Mouse (Mus musculus): ENCODE measurements around the gene Cipc.

The Cipc gene

DNA sequence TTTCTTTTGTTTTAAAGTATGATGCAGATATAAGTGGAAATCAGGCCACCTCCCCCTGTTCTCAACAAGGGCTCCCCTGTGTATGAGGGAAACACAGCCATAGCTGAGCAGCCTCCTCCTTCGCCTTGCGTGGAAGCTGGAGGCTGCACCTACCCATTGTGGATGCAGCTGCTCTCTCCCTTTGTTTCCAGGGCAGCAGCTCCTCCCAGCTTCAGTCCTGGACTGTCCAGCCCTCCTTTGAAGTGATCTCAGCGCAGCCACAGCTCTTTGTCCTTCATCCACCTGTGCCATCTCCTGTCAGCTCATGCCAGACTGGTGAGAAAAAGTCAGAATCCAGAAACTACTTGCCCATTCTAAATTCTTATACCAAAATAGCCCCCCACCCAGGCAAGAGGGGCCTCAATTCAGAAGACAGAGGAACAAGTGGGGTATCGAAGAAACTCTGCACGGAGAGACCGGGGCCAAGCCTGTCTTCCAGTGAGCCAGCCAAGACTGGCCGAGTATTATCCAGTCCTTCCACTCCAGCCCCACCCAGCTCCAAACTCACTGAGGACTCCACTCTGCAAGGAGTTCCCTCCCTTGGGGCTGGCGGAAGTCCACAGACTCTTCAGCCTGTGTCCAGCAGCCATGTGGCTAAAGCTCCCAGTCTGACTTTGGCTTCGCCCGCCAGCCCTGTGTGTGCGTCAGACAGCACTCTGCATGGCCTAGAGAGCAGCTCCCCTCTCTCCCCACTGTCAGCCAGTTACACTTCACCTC is 14.9 kb downstream of the Cipc start:
- DNase-seq, result peak; percentile 73

DNA sequence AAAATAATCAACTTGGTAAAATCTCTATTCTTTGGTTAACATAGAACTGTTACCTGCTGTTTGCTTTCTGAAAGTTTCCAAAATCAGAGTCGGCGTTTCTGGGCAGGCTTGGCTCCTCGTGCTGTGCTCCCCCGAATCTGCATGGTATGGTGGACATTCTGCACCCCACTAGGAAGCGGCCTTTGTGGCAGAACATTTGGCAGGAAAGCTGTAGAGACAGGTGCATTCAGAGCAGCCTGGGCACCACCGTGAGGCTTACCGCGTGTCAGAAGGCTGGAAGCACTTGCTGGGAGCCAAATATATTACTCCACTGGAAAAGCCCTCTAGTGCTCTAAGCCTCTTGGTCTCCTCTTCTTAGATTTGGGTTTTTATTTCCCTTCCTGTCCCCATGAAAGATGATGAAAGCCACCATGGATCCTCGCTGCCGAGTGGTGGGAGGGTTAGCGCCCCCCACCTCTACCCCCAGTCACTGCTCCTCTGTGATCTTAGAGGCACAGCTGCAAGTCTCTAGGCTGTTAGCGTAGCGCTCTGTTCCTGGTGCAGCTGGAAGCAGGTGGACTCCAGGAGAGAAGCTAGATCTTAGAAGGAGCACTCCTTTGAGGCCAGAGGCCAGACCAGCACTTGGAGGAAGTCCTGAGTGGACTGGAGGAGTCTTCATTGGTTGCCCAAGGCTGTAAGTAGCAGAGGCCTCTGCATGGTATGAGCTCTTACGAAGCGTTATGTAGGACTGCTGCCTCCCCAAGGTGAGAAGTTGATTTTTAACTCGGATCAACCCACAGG is 17.6 kb downstream of the Cipc start:
- peak; percentile 34 for DNase-seq

DNA sequence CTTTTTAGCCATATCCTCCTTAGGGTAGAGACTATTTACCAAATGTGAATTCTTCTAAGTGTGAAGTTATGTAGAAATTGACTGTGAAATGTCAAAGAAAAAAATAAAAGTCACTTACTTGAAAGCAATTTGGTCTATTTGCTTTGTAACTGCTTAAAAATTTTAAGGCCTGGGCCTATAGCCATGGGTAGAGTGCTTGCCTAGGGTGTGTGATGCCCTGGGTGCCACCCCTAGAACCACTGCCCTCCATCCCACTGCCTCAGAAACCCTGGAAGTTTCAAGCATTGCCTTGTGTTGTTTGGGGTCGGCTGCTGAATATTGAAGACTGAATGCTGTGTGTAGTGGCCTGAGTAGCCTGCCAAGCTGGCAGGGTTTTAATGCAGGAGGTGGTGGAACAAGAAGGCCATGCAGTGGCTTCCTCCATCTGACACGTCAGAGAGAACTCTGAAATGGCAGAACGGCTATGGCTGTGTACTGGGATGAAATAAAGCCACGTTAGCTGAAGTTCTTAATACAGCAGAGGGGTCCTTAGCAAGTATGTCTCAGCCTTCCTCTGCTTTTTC is 18.5 kb downstream of the Cipc start:
- no peak for DNase-seq

DNA sequence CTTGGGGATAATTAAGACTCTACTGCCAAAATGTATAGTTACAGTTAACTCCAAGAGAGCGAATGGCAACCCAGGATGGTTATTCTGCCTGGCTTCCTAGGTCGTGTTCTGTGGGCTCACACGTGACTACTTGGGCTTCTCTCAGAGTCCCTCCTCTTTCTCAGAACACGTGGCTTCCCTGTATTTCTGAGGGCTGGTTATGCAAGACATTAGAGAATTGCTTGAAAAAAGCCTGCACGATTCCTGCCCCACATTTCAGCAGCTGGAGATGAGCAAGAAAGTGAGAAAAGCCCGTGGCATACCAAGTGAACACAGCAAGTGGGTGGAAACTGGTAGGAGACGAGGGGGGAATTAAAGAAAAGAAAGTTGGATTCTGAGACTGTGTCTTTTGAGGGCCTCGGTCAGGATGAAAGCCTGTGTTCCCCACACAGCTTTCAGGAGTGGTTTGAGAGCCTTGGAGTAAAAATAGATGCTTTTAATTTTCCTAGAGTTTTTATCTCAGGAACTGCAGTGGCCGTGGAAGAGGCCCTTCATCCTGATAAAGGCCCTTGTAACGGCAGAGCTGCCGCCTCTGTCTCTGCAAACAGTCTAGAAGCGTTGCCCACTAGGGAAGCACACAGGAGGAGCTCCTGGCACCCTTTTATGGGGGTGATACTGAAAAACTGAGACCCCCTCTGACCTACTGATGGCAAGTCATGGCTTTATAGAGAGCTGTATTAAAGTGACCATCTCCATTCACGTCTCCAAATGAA is 21.8 kb downstream of the Cipc start:
- DNase-seq, result peak; percentile 32

DNA sequence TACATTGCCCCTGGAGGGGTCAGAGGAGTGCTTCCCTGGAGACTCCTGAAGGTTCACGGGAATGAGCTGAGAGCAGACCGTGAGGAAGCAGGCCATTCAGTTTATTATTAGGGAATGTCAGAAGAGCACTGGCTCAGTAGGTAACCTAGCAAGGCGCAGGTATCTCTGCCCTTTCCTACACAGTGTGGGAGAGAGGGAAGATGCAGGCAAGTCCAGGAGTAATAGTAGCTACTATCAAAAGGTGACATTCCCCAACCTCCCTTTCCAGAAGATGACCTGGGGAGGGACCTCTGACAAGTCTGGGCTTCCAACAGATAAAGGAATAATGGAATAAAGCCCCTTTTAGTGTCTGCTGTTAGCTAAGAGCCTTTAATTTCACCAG is 22.4 kb downstream of the Cipc start:
- no peak for DNase-seq

DNA sequence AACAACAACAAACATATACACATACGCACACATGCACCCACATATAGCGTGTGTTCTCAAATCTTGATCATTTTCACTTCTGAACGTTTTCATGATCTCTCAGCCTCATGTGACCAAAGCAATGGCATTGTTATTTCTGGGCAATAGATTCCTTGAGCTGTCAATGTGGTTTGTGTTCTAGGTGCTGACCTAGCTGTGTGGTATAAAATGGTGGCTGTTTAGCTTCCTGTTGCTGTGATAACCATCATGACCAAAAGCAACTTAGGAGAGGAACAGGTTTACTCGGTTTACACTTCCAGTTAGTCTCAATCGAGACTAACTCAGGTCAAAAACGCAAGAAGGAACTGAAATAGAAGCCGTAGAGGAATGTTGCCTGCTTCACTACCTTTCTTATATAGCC is 24.2 kb downstream of the Cipc start:
- DNase-seq, result no peak

DNA sequence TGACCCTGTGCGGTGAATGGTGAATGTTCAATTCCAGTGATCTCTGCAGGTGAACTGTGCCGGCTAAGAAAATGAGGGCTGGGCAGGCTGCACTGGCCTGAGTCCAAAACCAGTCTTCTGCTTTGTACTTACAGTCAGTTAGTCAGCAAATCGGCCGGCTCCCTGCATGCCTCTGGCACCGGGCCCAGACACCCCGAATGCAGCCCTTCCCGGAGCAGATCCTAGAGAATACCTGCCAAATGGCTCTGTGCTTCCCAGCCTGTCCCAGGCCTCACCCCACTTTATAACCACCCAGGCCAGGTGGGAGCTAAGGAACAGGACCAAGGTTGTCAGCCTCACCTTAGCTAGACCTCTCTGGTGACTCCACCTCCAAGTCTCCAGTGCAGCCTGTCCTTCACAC is 26.4 kb downstream of the Cipc start:
- DNase-seq, result peak; percentile 72

DNA sequence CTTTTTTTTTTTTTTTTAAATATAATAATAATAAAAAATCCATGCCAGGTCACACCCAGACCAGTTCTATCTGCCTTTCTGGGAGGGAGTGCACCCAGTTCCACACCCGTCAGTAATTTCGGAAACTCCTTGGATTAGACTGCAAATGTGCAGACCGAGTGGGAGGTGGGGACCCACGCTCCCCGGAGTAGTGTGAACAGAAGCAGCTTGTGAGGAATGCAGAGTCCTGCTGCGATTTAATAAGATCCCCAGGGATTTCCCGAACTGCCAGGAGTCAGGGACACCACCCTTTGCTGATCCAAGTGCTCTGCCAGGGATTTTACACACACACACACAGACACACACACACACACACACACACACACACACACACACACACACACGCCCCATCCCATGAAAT is 26.9 kb downstream of the Cipc start:
- no peak for DNase-seq

DNA sequence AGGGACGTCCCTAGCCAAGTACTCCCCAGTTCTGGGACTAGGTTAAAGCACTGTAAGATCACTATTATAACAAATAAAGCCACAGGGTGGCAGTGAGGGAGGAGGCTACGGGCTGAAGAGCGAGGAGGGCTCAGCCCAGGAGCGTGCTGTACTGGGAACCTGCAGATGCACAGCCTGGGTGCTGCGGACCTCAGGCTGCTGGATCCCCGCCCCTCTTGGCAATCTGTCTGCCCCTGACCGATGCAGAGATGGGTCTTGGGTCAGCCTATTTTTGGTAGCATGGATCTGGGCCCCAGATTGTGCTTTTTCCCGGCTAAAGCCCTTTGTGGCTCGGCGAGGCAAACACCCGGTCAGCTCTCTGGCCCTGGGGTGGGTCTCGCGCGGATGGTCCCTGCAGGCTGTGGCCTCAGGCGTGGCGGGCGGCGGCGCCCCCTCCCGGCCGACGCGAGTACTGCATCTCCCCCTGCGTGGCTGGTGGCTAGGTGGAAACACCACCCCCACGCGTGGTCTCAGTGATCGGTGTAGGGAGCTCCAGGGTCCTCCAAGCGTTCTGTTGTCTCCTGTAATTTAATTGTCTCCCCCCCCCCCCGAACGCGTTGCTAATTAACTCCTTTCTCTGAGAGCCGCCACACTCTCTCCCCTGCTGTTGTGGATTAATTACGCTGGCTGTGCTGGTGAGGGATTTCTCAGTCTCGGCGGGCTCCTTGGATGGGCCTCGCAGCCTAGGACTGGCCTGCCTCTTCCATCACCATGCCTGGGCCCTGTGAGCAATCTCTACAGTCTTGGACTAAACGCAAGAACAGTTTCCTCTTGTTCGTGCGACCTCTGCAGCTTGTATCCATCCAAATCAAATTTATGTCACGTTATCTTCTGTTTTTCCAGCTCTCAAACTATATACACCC is 27.8 kb downstream of the Cipc start:
- peak; percentile 84 for DNase-seq

DNA sequence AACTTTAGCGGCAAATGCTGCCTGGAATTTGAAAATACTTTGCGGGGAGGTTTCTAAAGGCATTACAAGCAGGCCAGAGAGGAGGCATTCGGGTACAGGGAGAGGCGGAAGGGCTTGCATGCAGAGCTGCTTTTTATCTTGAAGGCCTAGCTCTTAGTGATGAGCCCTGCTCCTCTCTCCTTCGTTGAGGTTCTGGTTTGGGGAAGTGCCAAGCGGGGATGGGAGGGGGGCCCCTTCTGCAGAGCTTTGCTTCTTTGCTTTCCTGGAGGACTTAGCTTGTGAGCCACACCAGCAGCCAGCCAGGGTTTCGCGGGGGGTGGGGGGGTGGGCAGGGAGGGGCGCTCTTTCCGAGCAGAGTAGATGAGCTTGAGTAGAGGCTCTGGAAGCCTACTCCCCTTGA is 28.9 kb downstream of the Cipc start:
- DNase-seq, result no peak

DNA sequence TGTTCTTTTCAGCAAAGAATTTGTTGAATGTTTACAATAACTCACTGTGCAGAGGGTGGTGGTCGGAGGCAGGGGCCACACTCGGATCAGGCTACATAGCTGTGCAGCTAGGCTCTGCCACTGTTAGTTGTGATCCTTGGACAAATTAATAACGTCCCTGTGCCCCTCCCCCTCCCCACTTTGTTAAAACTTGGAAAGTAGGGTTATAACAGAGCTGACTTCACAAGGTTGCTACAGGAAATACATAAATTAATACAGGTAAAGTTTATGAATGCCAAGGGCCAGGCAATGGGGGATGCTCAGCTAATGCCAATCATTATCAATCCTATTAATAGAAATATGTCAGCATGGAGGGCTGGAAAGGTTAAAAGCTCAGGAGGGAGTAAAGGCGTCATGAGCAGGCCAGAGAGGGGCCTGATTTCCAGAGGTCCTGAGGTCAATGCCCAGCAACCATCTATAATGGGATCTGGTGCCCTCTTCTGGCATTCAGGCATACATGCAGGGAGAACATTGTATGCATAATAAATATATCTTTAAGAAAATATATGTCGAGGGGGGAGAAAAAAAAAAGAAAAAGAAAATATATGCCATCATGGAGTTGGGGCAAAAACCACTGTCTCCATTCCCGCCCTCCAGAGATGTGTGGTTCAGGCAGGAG is 29.8 kb downstream of the Cipc start:
- DNase-seq, result no peak

DNA sequence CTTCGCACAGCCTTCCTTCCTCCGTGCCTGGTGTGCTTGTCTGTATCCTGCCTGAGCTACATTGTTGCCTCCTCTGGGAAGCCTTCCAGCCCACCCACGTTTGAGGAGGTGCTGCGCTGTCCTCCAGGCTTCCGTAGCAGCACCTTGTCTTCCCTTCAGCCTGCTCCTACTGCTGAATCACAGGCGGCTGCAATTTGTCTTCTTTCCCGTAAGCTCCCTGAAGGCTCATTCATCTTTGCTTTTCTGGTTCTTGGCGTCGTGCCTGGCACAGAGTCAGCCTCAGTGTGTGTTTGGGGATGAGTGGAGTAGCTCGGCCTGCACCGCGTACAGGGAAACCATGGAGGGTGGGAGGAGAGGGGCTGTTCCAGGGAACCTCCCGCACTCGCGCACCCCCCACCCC is 31.0 kb downstream of the Cipc start:
- DNase-seq, result no peak

DNA sequence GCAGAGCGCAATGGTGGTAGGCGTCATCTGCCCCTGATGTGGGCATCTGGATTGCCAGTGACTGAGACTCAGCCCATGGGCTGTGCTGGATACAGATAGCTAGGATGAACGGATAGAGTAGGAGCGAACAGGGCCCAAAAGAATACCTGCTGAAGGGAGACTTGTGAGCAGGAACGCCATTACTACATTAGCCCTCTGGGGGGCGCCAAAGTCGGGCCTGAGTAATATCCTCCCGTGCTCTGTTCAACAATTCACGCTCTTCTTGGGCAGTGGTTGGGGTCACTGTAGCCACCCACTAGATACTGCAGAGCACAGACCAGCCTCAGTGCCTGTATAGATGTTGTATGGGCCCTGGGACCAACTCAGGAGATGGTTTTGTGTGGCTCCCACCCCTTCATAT is 34.3 kb downstream of the Cipc start:
- DNase-seq, result no peak

DNA sequence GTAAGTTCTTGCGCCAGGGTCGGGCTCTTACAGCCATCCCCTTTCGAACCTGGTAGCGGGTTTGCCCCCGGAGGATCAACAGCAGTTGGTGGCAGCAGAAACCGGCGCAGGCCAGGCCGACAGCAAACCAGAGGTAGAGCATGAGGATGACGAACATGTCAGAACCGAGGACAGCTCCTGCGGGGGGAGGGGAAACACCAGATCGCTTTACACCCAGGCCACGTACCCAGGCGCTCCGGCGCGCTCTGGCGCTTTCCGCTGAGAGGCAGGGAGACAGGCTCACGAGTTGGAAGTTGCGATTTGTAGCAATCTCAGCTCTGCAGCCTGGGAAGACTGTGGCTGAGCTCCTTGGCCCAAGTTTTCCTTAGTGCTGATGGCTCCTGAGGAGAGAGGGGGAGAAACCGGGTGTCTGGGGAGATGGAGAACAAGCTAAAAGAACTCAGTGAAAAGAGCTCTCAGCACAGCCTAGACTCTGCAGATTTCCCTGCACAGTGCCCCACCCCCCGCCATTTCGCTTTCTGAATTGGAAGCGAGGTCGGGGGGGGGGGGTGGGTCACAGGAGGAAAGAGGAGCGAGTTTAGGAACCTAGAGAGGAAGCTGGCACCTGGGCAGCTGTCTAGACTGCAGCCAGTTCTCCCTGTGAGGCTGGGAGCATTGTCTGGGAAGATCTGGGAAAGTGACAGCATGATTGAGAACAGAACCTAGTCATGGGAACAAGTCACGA is 36.8 kb downstream of the Cipc start:
- DNase-seq, result peak; percentile 70

DNA sequence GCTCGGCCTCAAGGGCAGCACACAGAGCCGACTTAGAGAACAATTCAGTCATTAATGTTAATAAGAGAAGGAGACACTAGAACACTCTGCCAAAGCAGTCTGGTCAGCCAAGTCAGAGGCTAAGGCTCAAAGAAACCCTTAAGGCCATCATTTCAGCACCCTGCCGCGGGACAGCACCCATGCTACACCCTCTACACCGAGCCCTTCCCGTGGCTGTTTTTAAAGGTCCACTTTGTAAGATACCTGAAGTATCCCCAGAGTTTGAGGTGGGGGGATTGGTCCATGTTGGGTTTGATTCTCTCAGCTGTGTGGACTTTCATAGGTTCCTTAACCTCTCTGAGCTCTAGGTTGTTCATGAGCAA is 37.3 kb downstream of the Cipc start:
- peak; percentile 62 for DNase-seq

DNA sequence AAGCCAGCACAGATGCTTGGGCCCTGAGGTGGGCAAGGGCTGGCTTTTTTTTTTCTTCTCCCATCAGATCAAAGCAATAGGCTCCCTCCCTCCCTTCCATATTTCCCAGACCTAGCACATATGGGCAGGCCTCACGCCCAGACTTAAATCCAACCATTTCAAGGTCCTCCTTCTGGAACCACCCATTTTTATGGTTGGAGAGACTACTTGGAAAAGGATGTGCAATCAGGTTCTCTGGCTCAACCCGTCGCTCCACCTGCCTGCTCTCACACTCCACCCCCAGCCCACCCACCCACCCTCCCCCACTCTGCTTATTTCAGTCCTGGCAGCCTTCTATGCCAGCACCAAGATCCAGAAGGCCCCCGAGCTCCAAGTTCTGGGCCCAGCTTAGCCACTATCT is 39.7 kb downstream of the Cipc start:
- no peak for DNase-seq

DNA sequence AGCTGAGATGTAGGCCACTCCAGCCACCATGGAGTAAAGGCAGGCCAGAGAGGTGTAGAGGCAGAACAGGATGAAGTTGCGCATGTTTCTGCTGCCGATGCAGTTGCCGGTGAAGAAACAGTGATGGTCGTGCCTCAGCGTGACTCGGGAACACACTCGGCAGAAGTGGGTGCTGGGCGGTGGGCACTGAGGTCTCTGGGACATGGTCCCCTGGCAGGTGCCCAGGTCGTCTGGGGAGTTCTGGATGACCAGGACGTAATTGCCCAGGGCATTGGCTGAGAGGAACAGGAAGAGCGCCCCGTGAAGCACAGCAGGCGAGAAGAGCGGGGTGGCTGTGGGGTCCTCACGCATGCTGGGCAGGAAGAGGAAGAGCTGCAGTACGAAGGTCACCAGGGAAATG is 41.4 kb downstream of the Cipc start:
- no peak for DNase-seq

DNA sequence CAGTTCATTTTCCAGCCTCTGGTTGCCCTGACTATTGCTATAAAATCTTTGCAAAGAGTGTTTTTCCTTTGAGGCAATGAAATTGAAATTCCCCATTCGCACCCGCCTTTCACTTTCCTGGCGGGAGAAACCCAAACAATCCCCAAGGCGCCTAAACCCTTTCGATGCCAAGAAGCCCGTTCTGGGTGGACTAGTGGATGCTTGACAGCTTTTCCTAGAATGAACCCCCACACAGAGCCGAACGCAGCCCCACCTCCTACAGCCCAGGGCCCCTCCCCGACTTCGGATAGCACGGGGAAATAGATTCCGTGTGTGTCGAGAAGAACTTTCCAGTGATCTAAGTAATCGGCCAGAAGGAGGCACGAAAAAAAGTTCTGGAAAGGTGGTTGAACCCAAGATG is 42.5 kb downstream of the Cipc start:
- DNase-seq, result peak; percentile 45

DNA sequence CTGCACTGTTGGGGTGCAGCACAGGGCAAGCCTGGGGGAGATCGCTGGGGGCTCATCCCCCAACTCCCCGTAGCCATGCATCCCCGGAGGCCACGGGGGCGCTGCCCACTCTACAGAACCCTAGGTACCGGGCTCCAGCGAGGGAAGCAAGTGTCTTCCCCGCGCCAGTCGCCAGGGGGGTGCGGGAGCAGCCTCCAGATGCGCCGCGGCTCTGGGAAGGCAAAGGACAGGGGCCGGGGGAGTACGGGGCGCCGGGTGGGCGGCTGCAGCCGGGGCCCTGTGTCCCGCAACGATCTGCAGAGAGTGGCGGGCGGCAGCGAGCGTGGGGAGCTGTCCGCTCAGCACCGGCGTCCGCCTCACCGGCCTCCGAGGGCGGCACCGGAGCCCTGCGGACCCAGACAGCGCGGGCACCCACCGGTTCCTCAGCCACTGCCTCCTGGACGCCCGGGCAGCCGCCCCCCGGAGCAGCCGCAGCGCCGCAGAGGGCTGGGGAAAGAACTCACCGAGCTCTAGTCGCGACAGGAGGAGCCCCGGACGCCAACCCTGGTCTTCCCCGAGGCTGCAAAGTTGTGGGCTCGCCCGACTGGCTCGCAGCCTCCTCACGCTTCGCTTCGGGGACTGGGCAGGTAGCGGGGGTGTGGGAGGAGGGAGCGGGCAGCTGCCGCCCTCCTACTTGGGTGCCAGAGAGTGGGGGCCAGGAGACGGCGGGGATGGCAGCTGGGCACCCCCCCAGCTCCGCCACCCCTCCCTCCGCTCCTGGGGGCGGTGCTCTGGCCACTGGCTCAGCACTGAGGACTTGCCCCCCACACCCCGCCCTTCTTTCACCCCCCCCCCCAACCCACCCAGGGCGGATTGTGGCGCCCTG is 43.3 kb downstream of the Cipc start, which contains the start of gene Zdhhc22:
TSS of gene Zdhhc22 (minus strand) at position 541 of the 865 bp plus-strand sequence.
- peak; percentile 41 for DNase-seq

DNA sequence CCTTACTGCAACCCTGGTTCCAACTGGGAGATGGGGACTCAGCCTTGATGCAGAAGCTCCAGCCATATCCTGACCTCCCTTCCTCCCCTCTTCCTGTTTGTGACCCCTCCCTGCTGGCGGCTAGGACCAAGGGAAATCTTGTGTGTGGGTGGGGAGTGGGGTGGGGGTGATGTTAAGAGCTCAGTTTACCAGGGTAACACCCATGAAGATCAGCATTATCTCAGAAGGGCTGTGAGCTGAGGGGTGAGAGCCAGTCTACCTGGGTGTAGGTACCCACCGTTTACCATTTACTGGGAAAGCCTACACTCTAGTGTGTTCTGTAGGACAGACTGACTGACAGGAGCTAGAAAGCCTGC is 43.9 kb downstream of the Cipc start:
- DNase-seq, result no peak
